In the genomic region with DNA sequence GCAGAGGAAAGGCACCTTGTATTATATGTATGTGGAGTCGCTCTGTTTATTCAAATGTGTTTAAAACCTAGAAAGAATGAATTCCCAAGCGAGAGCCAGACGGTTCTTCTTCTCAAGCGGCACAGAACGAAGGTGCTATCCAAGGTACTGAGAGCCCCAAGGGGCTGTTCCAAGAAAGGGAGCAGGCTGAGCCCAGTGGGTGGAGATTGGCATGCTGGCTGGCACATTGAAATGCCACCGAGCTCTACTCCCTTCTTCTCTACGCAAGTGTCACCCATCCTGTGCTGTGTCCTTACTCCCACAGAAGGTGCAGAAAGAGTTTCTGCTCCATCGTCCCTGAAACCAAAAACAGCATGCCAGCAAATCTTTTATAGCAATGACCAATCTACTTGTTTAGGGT, we compare ENCODE assay signal across 10 mouse cellular contexts.
DNase-seq lines count a peak whose midpoint lies in the region; ATAC-seq lines count a peak whose summit lies in the region.
"Had no signal": no experiment of that assay in that cellular context is flagged by ENCODE, and none has a peak within 500 bp of the region (broad histone marks: within the 10 kb centered on the region; RNA-seq: fewer than 3 reads in every experiment).

No protein-coding gene starts in this region.

- WGBS in kidney, embryonic 15.5 days, result 27% methylated on average over 8 of the region's 8 CpGs
- 31% methylated on average over 8 of the region's 8 CpGs for WGBS in forebrain, embryonic 11.5 days

- H3K4me3 ChIP-seq in kidney, embryonic 15.5 days (replicated peaks), result no peak overlapping the region
- H3K4me3 ChIP-seq in forebrain, embryonic 11.5 days (ENCODE audit: low read depth, low read length), result no peak overlapping the region

- no peaks in the 10 kb centered on the region for H3K9me3 ChIP-seq in kidney, embryonic 15.5 days (replicated peaks)
- no peaks in the 10 kb centered on the region for H3K9me3 ChIP-seq in forebrain, embryonic 11.5 days (ENCODE audit: control insufficient read depth, low read length)

- H3K4me1 ChIP-seq in kidney, embryonic 15.5 days, result peaks cover 10% of the 10 kb centered on the region
- H3K4me1 ChIP-seq in forebrain, embryonic 11.5 days (replicated peaks; ENCODE audit: control insufficient read depth, insufficient read depth, low read length), result no peaks in the 10 kb centered on the region

- H3K27ac ChIP-seq in kidney, embryonic 15.5 days, result no peak overlapping the region
- H3K27ac ChIP-seq in forebrain, embryonic 11.5 days (ENCODE audit: low read depth, low read length), result no peak overlapping the region
- H3K27ac ChIP-seq: macrophage had no signal

- ATAC-seq in kidney, embryonic 15.5 days (replicated peaks; ENCODE audit: low FRiP score), result no peak
- ATAC-seq in inflammation-experienced regulatory T-cells, adult 6 months, result no peak
- ATAC-seq in forebrain, embryonic 11.5 days (replicated peaks; ENCODE audit: low FRiP score), result no peak
- ATAC-seq: forebrain, embryonic 16.5 days had no signal

- no peaks in the 10 kb centered on the region for H3K36me3 ChIP-seq in kidney, embryonic 15.5 days
- H3K36me3 ChIP-seq in forebrain, embryonic 11.5 days (ENCODE audit: control insufficient read depth, insufficient read depth, low read length), result no peaks in the 10 kb centered on the region

- no peak overlapping the region for H3K9ac ChIP-seq in kidney, embryonic 15.5 days
- no peak overlapping the region for H3K9ac ChIP-seq in forebrain, embryonic 11.5 days (ENCODE audit: low read length)

- peaks cover 9% of the 10 kb centered on the region; the same call in 1 of the 2 replicates for H3K27me3 ChIP-seq in kidney, embryonic 15.5 days
- no peaks in the 10 kb centered on the region for H3K27me3 ChIP-seq in forebrain, embryonic 11.5 days (ENCODE audit: control insufficient read depth, insufficient read depth, low read length)

- DNase-seq in kidney, postnatal 4 days, result peak; percentile 64 to 67
- peak; percentile 48 for DNase-seq in Muller cell, postnatal 12 days (ENCODE audit: inconsistent ontology term)
- peak; percentile 28 to 60 for DNase-seq in adrenal gland, postnatal 36 days
- peak; percentile 60 to 67 for DNase-seq in left cerebral cortex, postnatal 36 days (ENCODE audit: low spot score in 2 of 2)
- no peak for DNase-seq in forebrain, embryonic 11.5 days (ENCODE audit: low spot score)
- DNase-seq: thymus, adult 2 months had no signal

- no peak overlapping the region for H3K4me2 ChIP-seq in kidney, embryonic 15.5 days
- no peak overlapping the region for H3K4me2 ChIP-seq in forebrain, embryonic 11.5 days (ENCODE audit: low read depth, low read length, severe bottlenecking)

- intact Hi-C loops in left cerebral cortex, postnatal 36 days (cut with DNase I), result loop anchor here (2.0 kb wide), 1 partner anchor 42 kb away; no protein-coding TSS in a partner anchor
